In genomic region chr8:45579714-45580543, GRCm38 (mm10) we compare ENCODE assay signal across 13 mouse cellular contexts.
DNase-seq lines count a peak whose midpoint lies in the region; ATAC-seq and TF ChIP-seq lines count a peak whose summit lies in the region.
"Had no signal": no experiment of that assay in that cellular context is flagged by ENCODE, and none has a peak within 500 bp of the region (broad histone marks: within the 10 kb centered on the region; RNA-seq: fewer than 3 reads in every experiment).

No protein-coding gene starts in this region.

- no peak overlapping the region for H3K9ac ChIP-seq in lung, embryonic 15.5 days
- H3K9ac ChIP-seq in heart, adult 2 months (ENCODE audit: low read depth, low read length): no peak overlapping the region
- H3K9ac ChIP-seq in hindbrain, embryonic 14.5 days: no peak overlapping the region
- H3K9ac ChIP-seq: limb, embryonic 12.5 days; neural tube, embryonic 12.5 days had no signal

- no peak for TF ChIP-seq POLR2A in heart, adult 2 months (IDR thresholded peaks at IDR 0.05; ENCODE audit: insufficient read depth, low read depth, low read length)

- H3K36me3 ChIP-seq in lung, embryonic 15.5 days: no peaks in the 10 kb centered on the region
- no peaks in the 10 kb centered on the region for H3K36me3 ChIP-seq in heart, adult 2 months (ENCODE audit: control insufficient read depth, insufficient read depth, low read length)
- no peaks in the 10 kb centered on the region for H3K36me3 ChIP-seq in hindbrain, embryonic 14.5 days (replicated peaks; ENCODE audit: control insufficient read depth, insufficient read depth)
- H3K36me3 ChIP-seq: limb, embryonic 12.5 days; neural tube, embryonic 12.5 days had no signal

- intact Hi-C loops in heart, adult 2 months (cut with DNase I): no loop called here

- no peak overlapping the region for H3K27ac ChIP-seq in lung, embryonic 15.5 days
- peak overlapping the region; percentile 9 for H3K27ac ChIP-seq in heart, adult 2 months
- no peak overlapping the region for H3K27ac ChIP-seq in hindbrain, embryonic 14.5 days
- H3K27ac ChIP-seq: limb, embryonic 12.5 days; neural tube, embryonic 12.5 days had no signal

- WGBS in lung, embryonic 15.5 days: 57% methylated on average over 7 of the region's 7 CpGs
- WGBS in heart, adult 2 months: 43% methylated on average over 7 of the region's 7 CpGs
- WGBS in hindbrain, embryonic 14.5 days: 81% methylated on average over 7 of the region's 7 CpGs

- H3K79me2 ChIP-seq in heart, adult 2 months (replicated peaks; ENCODE audit: control insufficient read depth, insufficient read depth, low read length): no peaks in the 10 kb centered on the region

- H3K4me3 ChIP-seq in lung, embryonic 15.5 days: no peak overlapping the region
- H3K4me3 ChIP-seq in heart, adult 2 months: no peak overlapping the region
- no peak overlapping the region for H3K4me3 ChIP-seq in hindbrain, embryonic 14.5 days (replicated peaks; ENCODE audit: low read length)
- H3K4me3 ChIP-seq: limb, embryonic 12.5 days; neural tube, embryonic 12.5 days had no signal

- no peak for DNase-seq in lung, adult 18-20 months
- peak; percentile 18 for DNase-seq in R1 (ENCODE audit: low read depth, low spot score)
- DNase-seq in heart, adult 2 months: peak in 1 of 2 experiments; percentile 47
- DNase-seq in heart, postnatal 4 days: peak; percentile 47
- DNase-seq in cerebellum, adult 9-10 months: no peak
- no peak for DNase-seq in hindbrain, embryonic 14.5 days (ENCODE audit: low spot score)
- DNase-seq: lung, postnatal 36 days; right cerebral cortex, postnatal 4 days; thymus, adult 18-20 months had no signal

- H3K27me3 ChIP-seq in lung, embryonic 15.5 days: no peaks in the 10 kb centered on the region
- no peaks in the 10 kb centered on the region for H3K27me3 ChIP-seq in heart, adult 2 months (ENCODE audit: control insufficient read depth, insufficient read depth, low read length)
- no peaks in the 10 kb centered on the region for H3K27me3 ChIP-seq in hindbrain, embryonic 14.5 days (ENCODE audit: control insufficient read depth, insufficient read depth, low read length)
- H3K27me3 ChIP-seq: limb, embryonic 12.5 days; neural tube, embryonic 12.5 days had no signal

- no peak for TF ChIP-seq EP300 in heart, adult 2 months (IDR thresholded peaks at IDR 0.05; ENCODE audit: insufficient read depth, low read depth, low read length)

- peaks cover 8% of the 10 kb centered on the region for H3K4me1 ChIP-seq in lung, embryonic 15.5 days
- H3K4me1 ChIP-seq in heart, adult 2 months (ENCODE audit: control insufficient read depth, insufficient read depth, low read length): peaks cover 6% of the 10 kb centered on the region
- H3K4me1 ChIP-seq in hindbrain, embryonic 14.5 days (replicated peaks; ENCODE audit: control insufficient read depth, insufficient read depth, low read length): no peaks in the 10 kb centered on the region
- H3K4me1 ChIP-seq: limb, embryonic 12.5 days; neural tube, embryonic 12.5 days had no signal

- no peak for TF ChIP-seq CTCF in heart, adult 2 months (IDR thresholded peaks at IDR 0.05)

- no peaks in the 10 kb centered on the region for H3K9me3 ChIP-seq in lung, embryonic 15.5 days
- no peaks in the 10 kb centered on the region for H3K9me3 ChIP-seq in hindbrain, embryonic 14.5 days (ENCODE audit: control insufficient read depth, low read length)
- H3K9me3 ChIP-seq: limb, embryonic 12.5 days; neural tube, embryonic 12.5 days had no signal

- ATAC-seq in lung, embryonic 15.5 days (ENCODE audit: borderline replicate concordance, extremely low read depth, low FRiP score, low TSS enrichment): 0 out of 2 replicates have a peak, but pooled peaks have one; percentile 14
- ATAC-seq in hindbrain, embryonic 14.5 days (ENCODE audit: low FRiP score): no peak
- ATAC-seq: hindbrain, embryonic 16.5 days had no signal

- no peak overlapping the region for H3K4me2 ChIP-seq in lung, embryonic 15.5 days
- no peak overlapping the region for H3K4me2 ChIP-seq in hindbrain, embryonic 14.5 days (replicated peaks)
- H3K4me2 ChIP-seq: limb, embryonic 12.5 days; neural tube, embryonic 12.5 days had no signal

Comparison
In these comparisons a context has a peak if more than half of its experiments do, and no peak if none do; other contexts are left out.
1. DNase-seq: peak in R1 (single experiment) and heart, postnatal 4 days (single experiment); none in lung, adult 18-20 months (0 of 2), cerebellum, adult 9-10 months (single experiment) and hindbrain, embryonic 14.5 days (single experiment).